Mouse (Mus musculus) right cerebral cortex, postnatal 4 days (tissue): Measurements from ENCODE around the gene Lekr1.

ENCODE experiments used
- DNase-seq: peaks from one replicate; pipeline ENCODE4 v3.0.0-alpha.2; 2022

Lekr1 gene

DNA sequence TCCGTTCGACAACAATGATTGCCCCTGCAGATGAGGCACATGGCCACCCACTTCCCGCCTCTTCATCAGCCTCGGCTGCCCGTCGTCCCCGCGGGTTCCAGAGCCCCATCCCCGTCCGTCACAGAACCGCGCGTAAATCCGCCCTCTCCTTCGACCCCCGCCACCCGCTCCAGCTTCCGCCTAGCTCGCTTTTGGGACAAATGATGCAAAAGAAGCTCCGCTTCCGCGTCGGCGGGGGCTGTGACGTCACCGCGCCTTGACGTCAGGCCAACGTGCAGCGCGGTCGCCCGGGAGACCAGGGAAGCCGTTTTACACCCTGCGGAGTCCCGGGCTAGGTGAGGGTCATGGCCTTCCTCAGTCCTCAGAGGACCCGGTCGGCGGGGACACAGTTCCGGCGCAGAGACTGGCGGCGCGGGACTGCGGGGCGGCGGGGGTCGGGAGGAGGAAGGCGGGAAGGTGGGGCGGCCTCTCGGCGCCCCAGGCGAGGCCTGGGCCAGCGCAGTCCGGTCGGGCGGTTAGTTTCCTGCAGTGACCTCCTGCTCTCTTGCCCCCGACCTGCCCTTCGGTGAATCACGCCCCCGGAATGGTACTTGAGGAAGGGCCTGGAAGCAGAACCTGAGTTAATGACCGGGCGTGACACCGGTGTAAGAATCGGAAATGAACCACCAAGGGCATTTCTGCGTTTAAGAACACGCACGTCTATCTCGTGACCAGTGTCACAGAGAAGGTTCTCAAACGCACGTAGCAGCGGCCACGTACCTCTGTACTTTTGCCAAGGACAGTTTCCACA, at the start of gene Lekr1:
TSS of gene Lekr1 (plus strand) at position 252 of the 790 bp plus-strand sequence.
- peak; percentile 90 for DNase-seq

DNA sequence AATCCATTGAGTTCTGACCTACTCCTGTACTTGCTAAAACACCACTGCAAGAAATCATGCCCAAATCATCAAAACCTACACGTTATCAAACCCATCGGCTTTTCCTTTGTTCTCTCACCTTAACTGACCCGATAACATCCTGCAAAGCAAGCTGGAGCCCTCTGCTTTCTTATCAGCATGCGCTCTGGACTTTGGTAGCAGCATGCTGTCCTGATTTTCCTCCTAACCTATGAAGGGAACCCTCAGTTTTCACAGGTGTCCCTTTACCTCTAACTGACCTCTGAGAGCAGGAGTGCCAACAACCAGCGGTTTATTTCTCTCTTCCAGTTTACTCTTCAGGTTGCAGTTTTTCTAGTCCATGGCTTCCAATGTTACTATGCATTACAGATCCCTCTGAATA, 48.5 kb upstream of the Lekr1 start:
- no peak for DNase-seq

DNA sequence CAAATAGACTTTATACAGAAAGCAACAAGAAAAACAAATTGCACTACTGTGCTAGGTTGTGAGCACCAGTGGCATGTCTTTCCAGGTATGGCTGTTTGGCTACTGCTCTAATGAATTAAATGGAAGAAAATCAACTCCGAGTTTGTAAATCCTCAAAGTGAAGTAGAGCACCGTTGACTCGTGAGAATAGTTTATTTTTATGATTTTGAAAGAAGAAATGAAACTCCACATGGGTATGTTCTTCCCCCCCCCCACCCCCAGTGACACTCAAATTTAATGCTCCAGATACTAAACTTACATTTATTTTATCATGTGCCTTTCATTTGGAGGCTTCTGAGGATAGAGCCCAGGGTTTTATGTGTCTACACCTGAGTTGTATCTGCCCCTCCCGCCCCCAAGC, 46.7 kb upstream of the Lekr1 start:
- no peak for DNase-seq

DNA sequence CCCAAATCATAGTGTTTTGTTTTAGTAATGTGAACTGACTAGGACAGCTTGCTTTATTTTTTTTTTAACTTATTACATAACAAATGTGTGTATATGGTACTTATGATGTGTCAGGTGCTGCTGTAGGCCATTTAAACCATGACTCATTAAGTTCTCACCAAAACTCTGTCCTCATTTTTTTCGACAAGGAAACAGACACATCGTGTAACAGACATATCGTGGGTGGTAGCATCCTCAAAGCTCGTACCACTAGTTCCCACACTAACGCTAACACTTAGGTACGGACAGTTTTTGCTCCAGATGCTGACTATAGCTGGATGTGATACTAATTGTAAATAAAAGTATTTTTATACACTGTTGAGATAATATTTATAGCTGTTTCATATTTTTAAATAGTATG, 43.0 kb upstream of the Lekr1 start:
- no peak for DNase-seq

DNA sequence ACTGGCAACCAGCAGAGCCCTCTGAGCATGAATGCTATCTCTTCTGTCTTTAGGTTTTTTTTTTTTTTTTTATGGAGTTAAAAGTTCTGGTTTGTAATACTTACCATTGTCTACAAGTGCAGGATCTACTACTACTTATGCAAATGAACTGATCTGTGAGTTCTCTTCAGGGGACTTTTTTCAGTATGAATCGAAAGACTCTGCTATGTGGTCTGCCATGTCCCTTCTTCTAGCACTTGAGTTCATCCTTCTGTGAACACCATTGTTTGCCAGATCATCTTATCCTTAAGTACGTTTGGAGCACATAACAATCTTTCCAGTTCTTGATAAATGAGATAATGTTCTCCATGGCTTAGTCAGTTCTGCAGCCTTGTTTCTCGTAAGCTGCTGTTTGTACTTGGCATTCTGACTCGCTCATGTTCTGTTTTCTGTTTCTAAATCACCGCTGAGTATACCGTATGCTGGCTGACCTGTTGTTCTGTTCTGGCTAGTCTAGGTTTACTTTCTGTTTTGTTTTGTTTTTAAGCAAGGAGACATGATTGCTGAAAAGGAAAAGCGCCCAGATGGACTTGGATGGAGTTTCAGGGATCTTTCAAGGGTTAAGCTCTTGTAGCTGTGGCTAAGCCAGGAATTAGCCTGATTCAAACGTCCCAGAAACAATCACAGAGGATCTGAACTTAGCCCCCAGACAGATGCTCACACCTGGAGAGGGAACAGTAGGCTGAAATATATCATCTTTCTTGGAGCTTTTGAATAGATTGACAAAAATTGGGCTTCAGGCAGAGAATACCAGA, 40.3 kb upstream of the Lekr1 start:
- DNase-seq = no peak

DNA sequence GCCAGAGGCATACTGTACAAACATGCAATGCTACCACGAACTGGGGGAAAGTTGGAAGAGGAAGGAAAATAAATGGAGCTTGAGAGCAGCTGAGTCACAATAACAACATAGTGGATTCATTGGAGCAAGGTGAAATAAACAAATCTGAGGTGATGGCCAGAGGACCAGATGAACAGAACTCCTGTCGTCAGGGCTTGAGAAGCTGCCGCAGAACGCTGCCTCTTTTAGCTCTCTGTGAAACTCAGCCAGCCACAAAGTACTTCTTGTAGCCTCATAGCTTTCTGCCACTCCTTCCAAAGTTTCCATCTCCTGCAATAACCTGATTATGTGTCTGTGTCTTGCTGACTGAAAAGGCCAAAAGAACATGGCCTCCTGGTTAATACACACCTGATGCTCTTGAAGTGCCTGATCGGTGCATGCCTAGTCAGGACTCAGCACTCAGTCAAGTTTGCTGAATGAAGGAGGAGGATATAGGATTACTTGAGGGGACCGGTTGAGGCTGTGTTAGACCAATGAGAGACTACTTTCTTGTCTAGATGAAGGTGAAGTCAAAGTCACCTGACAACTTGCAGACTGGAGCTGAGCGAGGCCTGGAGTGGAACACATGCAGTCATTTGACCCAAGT, 39.6 kb upstream of the Lekr1 start:
- no peak for DNase-seq

DNA sequence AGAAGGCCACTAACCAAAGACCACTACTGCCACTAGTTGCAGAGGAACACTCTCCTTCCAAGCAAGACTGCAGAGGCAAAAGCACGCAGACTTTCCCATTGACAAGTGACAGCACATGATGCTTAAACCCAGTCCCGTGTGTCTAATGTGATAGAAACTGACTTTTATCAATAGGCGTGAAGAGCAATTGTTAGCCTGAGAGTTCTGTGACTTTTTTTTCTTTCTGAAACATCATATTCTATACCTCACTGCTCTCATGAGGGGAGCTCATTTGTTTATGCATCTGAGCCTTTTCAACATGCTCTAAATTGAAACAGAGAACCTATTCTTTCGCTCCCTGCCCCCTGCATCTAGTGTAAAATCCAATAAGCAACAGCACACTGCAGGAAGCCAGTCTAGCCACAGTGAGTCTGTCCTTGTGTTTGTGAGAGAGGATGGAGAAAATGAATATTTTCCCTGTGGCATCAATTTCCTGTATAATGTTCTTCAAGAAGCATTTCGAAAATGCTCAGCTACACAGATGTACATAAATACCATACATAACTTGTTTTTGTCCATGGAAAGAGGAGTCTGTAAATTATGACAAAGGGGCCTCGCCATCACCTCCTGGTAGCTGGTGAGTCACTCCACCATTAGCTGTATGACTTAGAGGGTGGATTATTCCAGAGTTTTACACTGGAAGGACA, 38.9 kb upstream of the Lekr1 start:
- no peak for DNase-seq

DNA sequence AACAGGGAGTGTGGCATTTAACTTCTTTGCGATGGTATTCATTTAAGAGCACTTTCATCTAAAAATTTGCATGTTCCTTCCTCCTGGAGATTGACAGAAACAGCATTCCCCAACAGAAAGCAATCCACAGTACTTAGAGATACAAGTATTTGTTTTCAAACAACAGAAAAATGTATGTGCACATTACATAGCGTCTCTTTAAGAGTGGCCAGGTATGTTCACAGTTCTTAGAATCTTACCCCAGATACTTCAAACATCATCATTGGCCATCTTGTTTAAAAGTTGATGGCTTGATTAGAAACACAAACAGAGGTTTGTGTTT, 38.4 kb upstream of the Lekr1 start:
- no peak for DNase-seq

DNA sequence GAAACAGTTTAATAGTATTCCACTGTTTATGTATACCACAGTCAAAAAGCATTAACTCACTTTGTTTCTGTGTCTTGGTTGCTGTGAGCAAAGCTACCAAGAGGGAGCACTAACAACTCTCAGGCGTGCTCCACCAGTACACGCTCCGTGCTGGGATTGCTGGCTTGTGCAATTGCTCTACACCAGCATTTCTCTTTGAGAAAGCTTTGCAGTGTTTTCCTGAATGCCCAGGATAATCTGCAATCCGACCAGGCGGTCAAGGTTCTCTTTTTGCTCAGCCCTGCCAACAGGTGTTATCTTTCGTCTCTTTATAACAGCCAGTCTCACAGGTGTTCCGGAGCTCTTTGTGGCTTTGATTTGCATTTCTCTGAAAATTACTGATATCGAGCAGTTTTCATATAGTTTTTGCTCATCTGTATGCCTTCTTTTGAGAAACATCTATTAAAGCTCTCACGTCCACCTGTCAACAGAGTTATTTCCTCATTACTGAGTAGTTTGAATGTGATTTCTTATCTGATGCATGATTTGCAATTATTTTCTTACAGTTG, 36.4 kb upstream of the Lekr1 start:
- DNase-seq = no peak

DNA sequence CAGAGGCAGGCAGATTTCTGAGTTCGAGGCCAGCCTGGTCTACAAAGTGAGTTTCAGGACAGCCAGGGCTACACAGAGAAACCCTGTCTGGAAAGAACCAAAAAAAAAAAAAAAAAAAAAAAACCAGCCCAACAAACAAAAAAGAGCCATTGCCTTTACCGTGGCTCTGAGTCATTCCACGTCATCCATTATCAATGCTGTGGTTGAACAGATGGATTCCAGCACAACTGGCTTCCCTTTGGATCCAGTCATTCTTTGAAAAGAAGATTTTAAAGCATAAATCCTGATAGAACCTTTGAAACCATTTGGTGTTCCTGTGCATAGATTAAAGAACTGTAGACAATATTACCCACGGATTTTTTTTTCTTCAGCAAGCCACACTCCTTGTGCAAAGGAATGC, 32.4 kb upstream of the Lekr1 start:
- DNase-seq = no peak

DNA sequence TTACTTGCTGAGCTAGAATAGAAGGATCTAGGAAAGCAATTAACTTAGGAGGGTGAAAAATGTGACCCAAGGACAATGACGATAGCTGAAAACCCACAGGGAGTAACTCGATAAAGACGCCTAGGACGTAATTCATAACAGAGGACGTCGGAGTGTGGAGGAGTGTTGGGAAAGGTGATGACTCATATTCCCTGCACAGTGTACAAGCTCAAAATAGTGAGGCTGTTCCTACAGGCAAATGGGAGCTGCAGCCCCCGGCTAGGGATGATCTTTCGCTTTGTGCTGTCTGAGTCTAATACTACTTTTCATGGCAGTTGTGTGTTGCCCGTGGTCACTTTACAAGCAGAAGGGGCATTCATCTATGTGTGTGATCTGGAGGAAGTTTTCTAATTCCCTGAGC, 30.0 kb upstream of the Lekr1 start:
- DNase-seq = no peak

DNA sequence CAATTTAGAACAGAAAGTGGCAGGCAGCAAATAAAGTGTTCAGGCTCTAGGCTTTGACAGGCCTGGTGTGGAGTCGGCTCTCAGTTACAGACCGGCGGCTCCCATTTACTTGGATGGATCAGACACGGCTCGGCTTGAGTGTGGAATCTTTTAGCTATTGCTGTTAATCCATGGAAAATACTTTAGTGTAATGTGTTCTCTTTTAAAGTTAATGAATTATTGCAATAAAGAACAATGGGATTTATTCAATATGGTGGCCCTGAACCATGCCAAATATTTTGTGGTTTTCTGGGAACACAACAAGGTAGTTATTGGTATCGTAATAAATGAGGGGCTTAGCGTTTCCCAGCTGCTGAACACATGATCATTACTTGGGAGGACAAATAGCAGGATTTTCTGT, 28.7 kb upstream of the Lekr1 start:
- DNase-seq = no peak

DNA sequence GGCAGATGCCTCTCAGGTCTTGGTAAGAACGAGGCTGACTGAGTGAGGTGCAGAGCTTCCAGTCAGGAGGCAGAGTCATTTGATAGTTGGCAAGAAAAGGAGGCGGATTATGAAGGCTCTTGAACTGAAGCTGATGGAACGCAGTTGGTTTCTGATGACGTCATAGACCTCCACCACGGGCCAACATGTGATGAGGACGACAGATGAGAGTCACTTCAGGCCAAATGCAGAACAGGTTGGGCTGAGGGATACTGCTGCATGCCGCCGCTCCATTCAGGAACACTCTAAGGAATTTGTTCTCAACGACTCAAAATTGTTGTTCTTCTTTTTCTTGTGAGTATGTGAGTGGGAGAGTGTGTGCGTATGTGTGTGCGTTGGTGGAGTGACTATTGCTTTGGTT, 27.1 kb upstream of the Lekr1 start:
- DNase-seq = no peak

DNA sequence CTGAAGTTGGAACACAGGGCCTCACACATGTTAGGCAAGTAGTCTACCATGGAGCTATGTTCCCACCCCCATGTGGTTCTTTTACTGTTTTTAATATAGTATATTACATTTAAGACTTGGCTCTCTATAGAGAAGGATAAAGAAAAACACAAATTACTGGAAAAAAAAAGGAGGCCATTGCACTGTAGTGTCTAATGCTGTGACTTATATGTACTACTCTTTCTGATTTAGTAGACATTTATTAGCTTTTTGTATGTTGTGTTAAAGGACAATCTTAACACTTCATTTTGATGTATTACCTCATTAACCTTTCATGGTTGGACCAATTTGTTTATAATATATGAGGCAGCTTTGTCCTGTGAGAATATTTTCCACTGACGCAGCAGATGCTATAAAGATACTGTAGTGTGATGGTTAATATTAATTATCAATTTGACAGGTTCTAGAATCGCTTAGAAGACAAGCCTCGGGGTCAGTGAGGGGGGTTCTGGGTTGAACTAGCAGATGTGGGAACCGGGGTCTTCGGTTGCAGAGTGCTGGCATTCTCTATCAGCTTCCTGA, 26.5 kb upstream of the Lekr1 start:
- no peak for DNase-seq

DNA sequence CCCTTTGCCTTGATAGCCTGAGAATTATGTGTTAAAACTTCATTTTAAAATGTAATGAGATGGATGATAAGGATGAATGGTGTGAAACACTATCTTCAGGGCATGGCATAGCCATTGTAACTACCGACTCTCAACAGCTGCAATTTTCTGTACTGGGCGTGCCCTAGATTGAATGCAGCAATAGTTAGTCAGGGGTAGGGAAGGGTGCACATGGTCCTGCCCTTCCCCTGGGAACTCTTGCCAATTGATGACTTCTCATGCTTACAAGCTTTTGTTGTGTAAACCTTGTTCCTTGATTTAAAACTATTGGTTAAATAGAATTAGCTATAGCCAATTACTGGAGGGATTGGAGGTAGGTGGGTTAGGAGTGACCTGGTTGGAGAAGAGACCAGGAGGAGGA, 23.1 kb upstream of the Lekr1 start:
- DNase-seq = no peak

DNA sequence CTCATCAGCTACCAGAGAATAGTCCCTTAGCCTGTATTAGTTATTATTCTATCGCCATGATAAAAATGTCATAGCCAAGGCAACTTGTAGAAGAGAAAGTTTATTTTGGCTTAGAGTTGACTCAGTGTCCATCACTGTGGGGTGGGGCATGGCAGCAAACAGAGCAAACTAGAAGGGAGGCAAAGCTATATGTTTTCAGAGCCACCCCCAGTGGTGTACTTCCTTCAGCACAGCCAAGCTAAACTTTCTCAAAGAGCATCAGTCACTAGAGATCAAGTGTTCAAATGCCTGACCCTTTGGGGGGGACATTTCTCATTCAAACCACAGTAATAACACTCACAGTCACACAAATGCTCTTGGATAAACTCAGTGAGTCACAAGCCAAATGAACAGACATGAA, 22.4 kb upstream of the Lekr1 start:
- no peak for DNase-seq

DNA sequence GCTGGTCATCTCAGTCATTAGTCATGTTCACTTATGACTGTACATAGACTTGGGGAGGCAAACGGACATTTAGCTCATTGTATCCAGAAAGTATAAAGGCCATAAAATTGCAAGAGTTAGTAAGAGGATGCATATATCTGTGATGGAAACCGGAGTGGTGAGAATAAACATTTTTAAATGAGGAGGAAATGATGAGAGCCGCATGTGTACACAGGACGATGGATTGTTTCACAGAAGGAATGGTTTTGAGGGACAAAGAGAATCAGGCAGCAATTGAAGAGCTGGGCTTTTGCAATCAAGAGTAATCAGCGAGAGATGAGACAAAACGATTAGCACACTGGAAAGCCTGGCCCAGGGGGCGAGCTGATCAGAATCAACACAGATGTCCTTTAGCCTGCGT, 18.4 kb upstream of the Lekr1 start:
- DNase-seq = no peak

DNA sequence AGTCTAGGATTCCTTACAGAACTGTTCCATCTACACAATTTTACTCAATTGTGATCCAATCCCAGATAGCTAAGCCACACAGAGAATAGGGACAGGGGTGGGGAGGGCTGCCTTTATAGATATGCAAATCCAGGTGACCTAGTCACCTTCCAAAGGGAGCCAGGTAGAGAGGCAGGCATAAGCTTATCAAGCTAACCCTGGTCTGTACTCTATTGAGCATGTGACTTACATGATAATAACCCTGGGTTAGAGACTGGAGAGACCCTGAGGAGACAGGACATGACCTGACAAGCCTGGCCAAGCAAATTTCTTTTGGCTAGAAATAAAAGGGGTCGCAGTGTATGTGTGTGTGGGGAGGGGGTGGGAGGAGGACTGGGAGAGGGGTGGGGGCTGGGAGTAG, 17.1 kb upstream of the Lekr1 start:
- DNase-seq = no peak

DNA sequence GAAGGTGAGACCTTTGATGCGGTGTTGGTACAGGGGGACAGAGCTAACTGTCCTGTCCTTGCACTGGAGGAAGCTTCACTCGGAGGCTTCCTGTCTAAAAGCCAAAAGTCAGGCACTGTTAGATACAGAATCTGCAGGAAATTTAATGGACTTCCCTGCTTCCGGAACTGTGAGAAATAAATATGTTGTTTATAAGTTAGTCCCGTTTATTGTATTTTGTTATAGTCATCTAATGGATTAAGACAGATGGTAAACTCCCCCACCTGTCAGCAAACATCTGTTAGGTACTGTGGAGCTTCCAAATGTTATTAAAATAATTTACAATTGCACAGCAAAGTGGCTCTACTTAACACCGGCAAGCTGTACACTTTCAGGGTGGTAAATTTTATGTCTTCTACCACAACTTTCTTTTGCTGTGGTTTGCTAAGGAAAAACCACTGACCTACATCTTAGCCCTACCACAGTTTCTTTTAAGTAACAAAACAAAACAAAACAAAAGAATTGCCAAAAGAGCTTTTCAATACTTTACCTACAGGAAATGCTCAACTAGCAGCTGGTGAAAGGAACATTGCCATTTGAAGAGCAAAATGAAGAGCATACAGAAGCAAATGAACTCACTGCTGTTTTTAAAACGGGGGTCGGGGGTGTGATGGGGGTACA, 15.7 kb upstream of the Lekr1 start:
- no peak for DNase-seq

DNA sequence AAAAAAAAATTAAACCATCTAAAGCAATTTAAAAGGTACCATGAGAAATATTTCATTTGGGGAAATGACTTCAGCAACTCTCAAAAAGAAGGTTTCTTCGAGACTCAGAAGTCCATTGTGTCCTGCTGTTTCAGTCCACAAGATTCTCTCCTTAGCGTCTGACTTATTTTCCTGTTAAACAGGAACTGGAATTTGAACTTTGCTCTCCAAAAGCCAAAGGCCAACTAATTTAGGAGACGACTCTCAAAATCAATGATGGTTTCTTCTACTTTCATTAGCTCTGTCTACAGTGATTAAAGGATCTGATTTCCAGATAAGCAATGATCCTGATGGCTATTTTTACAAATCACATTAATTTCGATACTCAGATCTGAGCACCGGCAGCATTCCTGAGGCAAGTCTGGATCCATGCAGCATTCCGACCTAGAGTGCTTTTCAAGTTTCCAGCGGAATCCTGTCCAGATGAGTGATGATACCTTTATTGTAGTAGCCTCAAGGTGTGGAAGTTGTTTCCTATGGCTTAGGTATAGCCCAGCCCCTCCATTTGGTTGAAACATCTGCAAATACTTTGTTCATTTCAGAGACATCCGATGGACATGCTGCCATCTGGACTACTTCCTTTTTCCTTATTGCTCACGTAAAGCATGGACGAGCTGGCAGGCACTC, 11.4 kb upstream of the Lekr1 start:
- DNase-seq = no peak

DNA sequence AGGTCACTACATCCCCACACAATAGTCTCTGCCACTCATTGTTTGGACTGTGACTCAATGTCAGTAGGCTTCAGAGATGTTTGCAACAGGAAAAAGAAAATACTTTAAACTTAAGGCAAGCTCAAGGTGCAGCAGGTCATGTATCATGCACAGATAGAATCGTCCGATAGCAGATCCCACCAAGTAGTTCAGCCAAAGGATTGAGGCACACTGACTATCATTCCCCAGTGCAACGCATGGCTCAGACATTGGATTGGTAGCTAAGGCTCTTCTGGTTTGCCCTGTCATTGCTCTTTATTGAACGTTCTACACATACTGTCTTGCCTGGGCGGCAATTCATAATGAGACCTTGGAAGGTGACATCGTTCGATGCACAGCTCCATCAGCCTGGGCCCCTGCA, 9.6 kb upstream of the Lekr1 start:
- DNase-seq = no peak
